Mouse (Mus musculus) MEL (cell line): Measurements from ENCODE around the gene Tradd. TPM values are rescaled to one million over a fixed set of nuclear protein-coding genes. Genes with fewer than 3 reads are reported as not detected.

ENCODE experiments used
- DNase-seq: peaks from one replicate; pipeline ENCODE4 v3.0.0; 2011; ENCODE audit warnings: low read depth, low spot score
- H3K27ac ChIP-seq: 2 replicates; pipeline ENCODE4 v1.5.1; 2012; ENCODE audit warnings: low read depth, mild to moderate bottlenecking, control low read depth, low read length, moderate library complexity; ENCODE audit not compliant: control insufficient read depth
- H3K27me3 ChIP-seq, 2 experiments: fragments of 150-350 bp in 1 of 2; sonication (generic) in 1 of 2; 2 replicates each; pipeline ENCODE4 v1.6.1; 2012; ENCODE audit warnings: low read length in 2 of 2, mild to moderate bottlenecking in 2 of 2, improper control_type of control experiment in 1 of 2, moderate library complexity in 1 of 2; ENCODE audit not compliant: insufficient read depth in 2 of 2, control insufficient read depth in 1 of 2
- H3K36me3 ChIP-seq, 2 experiments: 2 replicates each; pipeline ENCODE4 v1.6.1; 2012 to 2014; ENCODE audit warnings: low read length in 2 of 2, improper control_type of control experiment in 1 of 2, inconsistent platforms in 1 of 2, mild to moderate bottlenecking in 1 of 2; ENCODE audit not compliant: insufficient read depth in 2 of 2, control insufficient read depth in 1 of 2
- H3K4me1 ChIP-seq, 2 experiments: fragments of 150-350 bp in 1 of 2; sonication (generic) in 1 of 2; 2 replicates each; pipeline ENCODE4 v1.6.1; 2012; ENCODE audit warnings: low read length in 2 of 2, improper control_type of control experiment in 1 of 2, mild to moderate bottlenecking in 1 of 2; ENCODE audit not compliant: insufficient read depth in 2 of 2, control insufficient read depth in 1 of 2
- H3K4me3 ChIP-seq, 2 experiments: fragments of 150-350 bp in 1 of 2; sonication (generic) in 1 of 2; 2 replicates each; pipeline ENCODE4 v1.5.1; 2012; ENCODE audit warnings: low read depth in 2 of 2, low read length in 2 of 2, mild to moderate bottlenecking in 2 of 2, moderate library complexity in 2 of 2, control low read depth in 1 of 2, improper control_type of control experiment in 1 of 2; ENCODE audit not compliant: control insufficient read depth in 1 of 2, insufficient read depth in 1 of 2
- H3K79me2 ChIP-seq: 2 replicates; pipeline ENCODE4 v1.6.1; 2012; ENCODE audit warnings: mild to moderate bottlenecking, low read length, moderate library complexity; ENCODE audit not compliant: control insufficient read depth, poor library complexity, insufficient read depth
- H3K9ac ChIP-seq: 2 replicates; pipeline ENCODE4 v1.6.1; 2012; ENCODE audit warnings: low read depth, mild to moderate bottlenecking, control low read depth, low read length, moderate library complexity; ENCODE audit not compliant: control insufficient read depth, poor library complexity, severe bottlenecking
- H3K9me3 ChIP-seq: fragments of 150-350 bp; sonication (generic); replicated peaks from 2 replicates; pipeline ENCODE4 v1.6.1; 2012; ENCODE audit warnings: mild to moderate bottlenecking, low read length, improper control_type of control experiment, moderate library complexity; ENCODE audit not compliant: insufficient read depth
- BHLHE40 ChIP-seq: IDR thresholded peaks from 2 replicates; pipeline ENCODE4 v1.6.1; 2012; ENCODE audit warnings: low read depth, mild to moderate bottlenecking, inconsistent platforms, low read length, improper control_type of control experiment, borderline replicate concordance
- CHD1 ChIP-seq: IDR thresholded peaks from 2 replicates; pipeline ENCODE4 v1.6.1; 2012; ENCODE audit warnings: low read depth, mild to moderate bottlenecking, inconsistent platforms, low read length, improper control_type of control experiment
- CHD2 ChIP-seq: IDR thresholded peaks from 2 replicates; pipeline ENCODE4 v1.6.1; 2011; ENCODE audit warnings: low read length, improper control_type of control experiment
- CTCF ChIP-seq, 3 experiments: IDR thresholded peaks in 2 of 3; conservative IDR thresholded peaks in 1 of 3; 2 replicates each; pipeline ENCODE4 v1.5.1; 2011 to 2012; ENCODE audit warnings: low read length in 3 of 3, low read depth in 2 of 3, mild to moderate bottlenecking in 2 of 3, improper control_type of control experiment in 1 of 3, inconsistent platforms in 1 of 3, mixed read lengths in 1 of 3, moderate library complexity in 1 of 3; ENCODE audit not compliant: control insufficient read depth in 1 of 3, insufficient read depth in 1 of 3, poor library complexity in 1 of 3, severe bottlenecking in 1 of 3
- E2F4 ChIP-seq: IDR thresholded peaks from 2 replicates; pipeline ENCODE4 v1.6.1; 2011; ENCODE audit warnings: low read depth, low read length, improper control_type of control experiment, borderline replicate concordance
- ELF1 ChIP-seq: IDR thresholded peaks from 2 replicates; pipeline ENCODE4 v1.6.1; 2014; ENCODE audit warnings: low read depth, mild to moderate bottlenecking, inconsistent platforms, low read length, improper control_type of control experiment, moderate library complexity
- EP300 ChIP-seq, 2 experiments: IDR thresholded peaks; 2 replicates each; pipeline ENCODE4 v1.6.1; 2011; ENCODE audit warnings: improper control_type of control experiment in 2 of 2, low read length in 2 of 2, low read depth in 1 of 2, mild to moderate bottlenecking in 1 of 2
- ETS1 ChIP-seq: IDR thresholded peaks from 2 replicates; pipeline ENCODE4 v1.6.1; 2012; ENCODE audit warnings: low read depth, mild to moderate bottlenecking, inconsistent platforms, low read length, improper control_type of control experiment, moderate library complexity
- GABPA ChIP-seq: IDR thresholded peaks from 2 replicates; pipeline ENCODE4 v1.6.1; 2012; ENCODE audit warnings: low read depth, mild to moderate bottlenecking, inconsistent platforms, low read length, improper control_type of control experiment, moderate library complexity
- GATA1 ChIP-seq: IDR thresholded peaks from 2 replicates; pipeline ENCODE4 v1.6.1; 2011; ENCODE audit warnings: low read depth, low read length, improper control_type of control experiment
- HCFC1 ChIP-seq: IDR thresholded peaks from 2 replicates; pipeline ENCODE4 v1.6.1; 2012; ENCODE audit warnings: low read depth, mild to moderate bottlenecking, inconsistent platforms, low read length, improper control_type of control experiment, moderate library complexity
- JUND ChIP-seq: IDR thresholded peaks from 2 replicates; pipeline ENCODE4 v1.6.1; 2011; ENCODE audit warnings: low read depth, mild to moderate bottlenecking, improper control_type of control experiment, low read length
- MAFK ChIP-seq: IDR thresholded peaks from 2 replicates; pipeline ENCODE4 v1.6.1; 2011; ENCODE audit warnings: low read depth, mild to moderate bottlenecking, low read length, improper control_type of control experiment, borderline replicate concordance
- MAX ChIP-seq: IDR thresholded peaks from 2 replicates; pipeline ENCODE4 v1.6.1; 2011; ENCODE audit warnings: low read length, improper control_type of control experiment
- MAZ ChIP-seq: IDR thresholded peaks from 2 replicates; pipeline ENCODE4 v1.6.1; 2012; ENCODE audit warnings: low read depth, mild to moderate bottlenecking, inconsistent platforms, low read length, improper control_type of control experiment
- MEF2A ChIP-seq: IDR thresholded peaks from 2 replicates; pipeline ENCODE4 v1.6.1; 2014; ENCODE audit warnings: low read depth, mild to moderate bottlenecking, inconsistent platforms, low read length, improper control_type of control experiment; ENCODE audit not compliant: poor library complexity, insufficient replicate concordance, severe bottlenecking; ENCODE audit errors: extremely low read depth
- MXI1 ChIP-seq: IDR thresholded peaks from 2 replicates; pipeline ENCODE4 v1.6.1; 2011; ENCODE audit warnings: mild to moderate bottlenecking, low read depth, low read length, improper control_type of control experiment
- MYB ChIP-seq: IDR thresholded peaks from 2 replicates; pipeline ENCODE4 v1.6.1; 2011; ENCODE audit warnings: mild to moderate bottlenecking, low read depth, low read length, improper control_type of control experiment
- NELFE ChIP-seq: IDR thresholded peaks from 2 replicates; pipeline ENCODE4 v1.6.1; 2011; ENCODE audit warnings: low read depth, low read length, improper control_type of control experiment
- NRF1 ChIP-seq: IDR thresholded peaks from 2 replicates; pipeline ENCODE4 v1.6.1; 2014; ENCODE audit warnings: low read depth, mild to moderate bottlenecking, inconsistent platforms, low read length, improper control_type of control experiment, moderate library complexity; ENCODE audit not compliant: poor library complexity, insufficient read depth, severe bottlenecking
- POLR2A ChIP-seq, 2 experiments: IDR thresholded peaks; 2 replicates each; pipeline ENCODE4 v1.6.1; 2011 to 2012; ENCODE audit warnings: low read length in 2 of 2, mild to moderate bottlenecking in 2 of 2, control low read depth in 1 of 2, improper control_type of control experiment in 1 of 2, low read depth in 1 of 2, moderate library complexity in 1 of 2; ENCODE audit not compliant: control insufficient read depth in 1 of 2, insufficient read depth in 1 of 2, poor library complexity in 1 of 2
- POLR2AphosphoS2 ChIP-seq: IDR thresholded peaks from 2 replicates; pipeline ENCODE4 v1.6.1; 2011; ENCODE audit warnings: low read length, improper control_type of control experiment
- POLR2AphosphoS5 ChIP-seq: IDR thresholded peaks from 2 replicates; pipeline ENCODE4 v1.6.1; 2012; ENCODE audit warnings: low read depth, borderline replicate concordance, mild to moderate bottlenecking, inconsistent platforms, low read length, moderate library complexity, mixed read lengths
- RAD21 ChIP-seq: IDR thresholded peaks from 2 replicates; pipeline ENCODE4 v1.6.1; 2011; ENCODE audit warnings: mild to moderate bottlenecking, low read depth, low read length, improper control_type of control experiment
- RCOR1 ChIP-seq: IDR thresholded peaks from 2 replicates; pipeline ENCODE4 v1.6.1; 2012; ENCODE audit warnings: low read depth, mild to moderate bottlenecking, inconsistent platforms, low read length, improper control_type of control experiment
- SIN3A ChIP-seq: IDR thresholded peaks from 2 replicates; pipeline ENCODE4 v1.6.1; 2012; ENCODE audit warnings: low read length, improper control_type of control experiment, inconsistent platforms
- TAL1 ChIP-seq: IDR thresholded peaks from 2 replicates; pipeline ENCODE4 v1.6.1; 2012; ENCODE audit warnings: mild to moderate bottlenecking, inconsistent platforms, low read length, moderate library complexity, mixed read lengths
- TCF12 ChIP-seq: IDR thresholded peaks from 2 replicates; pipeline ENCODE4 v1.6.1; 2014; ENCODE audit warnings: low read depth, mild to moderate bottlenecking, inconsistent platforms, low read length, improper control_type of control experiment, moderate library complexity
- UBTF ChIP-seq: IDR thresholded peaks from 2 replicates; pipeline ENCODE4 v1.6.1; 2012; ENCODE audit warnings: low read depth, mild to moderate bottlenecking, inconsistent platforms, low read length, improper control_type of control experiment, moderate library complexity, borderline replicate concordance; ENCODE audit not compliant: insufficient read depth
- USF1 ChIP-seq: IDR thresholded peaks from 2 replicates; pipeline ENCODE4 v1.6.1; 2014; ENCODE audit warnings: low read depth, mild to moderate bottlenecking, inconsistent platforms, low read length, improper control_type of control experiment, moderate library complexity
- USF2 ChIP-seq, 2 experiments: IDR thresholded peaks; 2 replicates each; pipeline ENCODE4 v1.6.1; 2011 to 2012; ENCODE audit warnings: improper control_type of control experiment in 2 of 2, low read length in 2 of 2, borderline replicate concordance in 1 of 2, inconsistent platforms in 1 of 2, low read depth in 1 of 2, mild to moderate bottlenecking in 1 of 2; ENCODE audit not compliant: insufficient read depth in 1 of 2
- ZC3H11A ChIP-seq: IDR thresholded peaks from 2 replicates; pipeline ENCODE4 v1.6.1; 2012; ENCODE audit warnings: low read depth, mild to moderate bottlenecking, inconsistent platforms, low read length, improper control_type of control experiment
- ZKSCAN1 ChIP-seq: IDR thresholded peaks from 2 replicates; pipeline ENCODE4 v1.6.1; 2012; ENCODE audit warnings: low read depth, mild to moderate bottlenecking, inconsistent platforms, low read length, improper control_type of control experiment, moderate library complexity
- ZMIZ1 ChIP-seq: IDR thresholded peaks from 2 replicates; pipeline ENCODE4 v1.6.1; 2012; ENCODE audit warnings: low read depth, mild to moderate bottlenecking, inconsistent platforms, low read length, improper control_type of control experiment, moderate library complexity
- ZNF384 ChIP-seq: IDR thresholded peaks from 2 replicates; pipeline ENCODE4 v1.6.1; 2012; ENCODE audit warnings: low read depth, mild to moderate bottlenecking, inconsistent platforms, low read length, improper control_type of control experiment
- polyA plus RNA-seq, 2 experiments: library from polyadenylated mRNA; stranded (reverse) in 1 of 2; unstranded in 1 of 2; fragments of >175 nt in 1 of 2; fragments of >200 nt in 1 of 2; gene quantifications; 2 replicates each; pipeline versions ENCODE4 v1.2.1 to v1.2.4; 2012; ENCODE audit warnings: low replicate concordance in 2 of 2, low read depth in 1 of 2; ENCODE audit not compliant: insufficient read length in 2 of 2, insufficient read depth in 1 of 2, missing spikeins in 1 of 2
- total RNA-seq: library from RNA; depleted of rRNA; stranded (reverse); fragments of 300-350 nt; gene quantifications from 2 replicates; pipeline ENCODE4 v1.2.3, GENCODE M21; 2012

Tradd gene
- total and polyA plus RNA-seq, 3 experiments = 31.0 to 33.5 TPM; not detected in 1

DNA sequence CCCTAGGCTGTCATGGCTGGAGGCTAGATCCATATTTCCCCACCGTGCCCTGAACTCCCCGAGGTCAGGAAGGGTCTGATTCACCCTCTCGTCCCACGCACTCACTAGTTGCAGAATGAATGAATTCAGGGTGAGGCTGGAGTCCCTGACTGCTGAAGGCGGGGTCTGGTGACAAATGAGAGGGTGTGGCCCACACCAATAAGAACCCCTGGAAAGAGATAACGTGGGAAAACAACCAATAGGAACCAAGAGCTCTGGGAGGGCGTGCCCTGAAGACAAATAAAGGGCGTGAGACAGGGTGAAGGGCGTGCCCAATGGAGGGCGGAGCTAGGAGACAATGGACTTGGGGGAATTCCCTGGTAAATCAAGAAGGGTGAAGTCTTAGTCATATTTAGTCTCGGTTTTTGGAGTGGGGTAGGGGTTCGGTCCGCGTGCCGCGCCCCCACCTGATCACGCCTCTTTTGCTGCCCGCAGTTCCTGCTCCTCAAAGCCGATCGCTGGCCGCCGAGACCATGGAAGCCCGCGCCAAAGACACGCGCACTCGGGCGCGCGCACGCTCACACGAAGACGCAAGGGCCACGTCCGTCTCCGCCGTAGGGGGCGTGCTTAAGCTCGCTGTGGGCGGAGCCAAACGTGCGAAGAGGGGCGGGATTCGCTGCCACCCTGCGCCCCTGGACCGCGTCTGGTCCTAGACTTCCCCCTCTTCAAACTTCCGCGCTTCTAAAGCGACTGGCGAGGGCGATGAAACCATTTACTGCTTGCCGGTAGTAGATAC is 24.7 kb upstream of the Tradd start:
- H3K36me3 ChIP-seq = no peaks in the 10 kb centered on the region; a peak in 1 of 4 replicates
- H3K79me2 ChIP-seq = peaks cover 3% of the 10 kb centered on the region
- no peaks in the 10 kb centered on the region for H3K27me3 ChIP-seq
- peak; percentile 99 for DNase-seq
- peak overlapping the region; percentile 82 for H3K27ac ChIP-seq
- peak overlapping the region; percentile 76 for H3K9ac ChIP-seq
- no peaks in the 10 kb centered on the region for H3K9me3 ChIP-seq
- peak overlapping the region; percentile 74 to 86 for H3K4me3 ChIP-seq
- peaks cover 4 to 13% of the 10 kb centered on the region in 2 experiments; a peak in 3 of 4 replicates for H3K4me1 ChIP-seq
- TF ChIP-seq USF1 (peak; percentile 51), SIN3A (peak; percentile 78), ZMIZ1 (peak; percentile 75), TAL1 (no peak), ETS1 (peak; percentile 9; the same call in 1 of the 2 replicates), UBTF (no peak), EP300 (IDR thresholded peaks at IDR 0.05; ENCODE audit: low read depth in 1 of 2, low read length in 2 of 2) (no peak), BHLHE40 (peak; percentile 34; the same call in 1 of the 2 replicates), MEF2A (no peak), GATA1 (peak; percentile 96), GABPA (no peak), MYB (no peak), HCFC1 (peak; percentile 67), JUND (no peak), ZNF384 (no peak), ZKSCAN1 (no peak), CHD1 (no peak), CHD2 (0 out of 2 replicates have a peak, but pooled peaks have one; percentile 6), ZC3H11A (no peak), MAX (peak; percentile 25; the same call in 1 of the 2 replicates), MXI1 (peak; percentile 67), ELF1 (peak; percentile 75), CTCF (IDR thresholded peaks at IDR 0.05 in 2 of 3, conservative IDR thresholded peaks at IDR 0.05 in 1 of 3; ENCODE audit: control insufficient read depth in 1 of 3, insufficient read depth in 1 of 3, low read depth in 2 of 3, low read length in 3 of 3, poor library complexity in 1 of 3, severe bottlenecking in 1 of 3) (0 out of 6 replicates have a peak, but pooled peaks of 1 of the 3 experiments have one; percentile 7), E2F4 (0 out of 2 replicates have a peak, but pooled peaks have one; percentile 15), NELFE (peak; percentile 87), NRF1 (peak; percentile 67), POLR2AphosphoS2 (peak; percentile 79), MAFK (no peak), TCF12 (peak; percentile 68), RCOR1 (no peak), POLR2AphosphoS5 (no peak), USF2 (IDR thresholded peaks at IDR 0.05; ENCODE audit: borderline replicate concordance in 1 of 2, insufficient read depth in 1 of 2, low read depth in 1 of 2, low read length in 2 of 2) (no peak), MAZ (no peak; the same call in 1 of the 2 replicates), RAD21 (no peak), POLR2A (IDR thresholded peaks at IDR 0.05; ENCODE audit: control insufficient read depth in 1 of 2, insufficient read depth in 1 of 2, low read depth in 1 of 2, low read length in 2 of 2, poor library complexity in 1 of 2) (peak; percentile 81 to 88)
